Mouse (Mus musculus): ENCODE measurements around the gene Ccnf.

DNA sequence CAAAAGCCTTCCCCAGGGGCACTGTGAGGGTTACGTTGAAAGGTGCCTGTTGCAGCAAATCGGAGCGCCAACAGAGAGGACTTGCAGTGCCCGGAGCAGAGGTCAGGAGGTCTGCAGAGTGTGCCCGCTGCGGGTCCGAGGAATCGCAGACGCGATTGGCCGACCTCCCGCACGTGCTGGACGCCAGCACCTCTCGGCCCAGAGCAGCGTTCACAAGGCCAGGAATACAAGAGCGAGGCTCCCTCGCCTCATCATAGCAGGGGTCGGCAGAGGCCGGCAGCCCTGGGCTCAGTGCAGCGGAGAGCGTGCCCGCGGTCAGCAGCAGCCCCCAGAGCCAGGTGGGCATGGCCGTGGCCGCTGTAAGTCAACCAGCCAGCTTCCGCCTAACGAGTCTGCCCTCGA is 42.6 kb downstream of the Ccnf start:
- TF ChIP-seq CTCF (IDR thresholded peaks at IDR 0.05; ENCODE audit: low read depth, low read length) (no peak), POLR2A (IDR thresholded peaks at IDR 0.05; ENCODE audit: borderline replicate concordance, low read depth, low read length) (no peak)

Measured in bone marrow macrophage, adult 2 months (primary cell).